Mouse (Mus musculus) testis, postnatal 10 days (tissue): Measurements from ENCODE around the gene Sema3e.

Source experiments
- DNase-seq: peaks from one replicate; pipeline ENCODE4 v3.0.0; 2021; ENCODE audit warnings: low spot score

Gene Sema3e

DNA sequence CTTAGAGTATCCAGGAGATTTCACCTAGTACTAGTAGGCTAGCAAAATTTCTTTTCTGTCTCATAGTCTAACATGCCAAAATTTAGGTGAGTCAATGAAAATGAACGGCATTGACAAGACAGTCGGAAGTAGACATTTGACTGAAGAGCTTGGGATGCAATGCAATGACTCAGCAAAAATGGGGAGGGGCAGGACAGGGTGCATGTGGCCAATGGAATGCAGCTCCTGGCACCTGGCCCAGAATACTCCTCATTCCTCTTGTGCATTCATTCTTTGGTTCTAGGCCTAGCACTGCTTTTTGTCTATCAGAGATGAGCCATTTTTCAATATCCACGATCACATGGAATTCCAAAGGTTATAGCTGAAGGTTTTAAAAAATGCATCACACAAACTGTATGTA, 48.1 kb downstream of the Sema3e start:
- peak; percentile 52 for DNase-seq

DNA sequence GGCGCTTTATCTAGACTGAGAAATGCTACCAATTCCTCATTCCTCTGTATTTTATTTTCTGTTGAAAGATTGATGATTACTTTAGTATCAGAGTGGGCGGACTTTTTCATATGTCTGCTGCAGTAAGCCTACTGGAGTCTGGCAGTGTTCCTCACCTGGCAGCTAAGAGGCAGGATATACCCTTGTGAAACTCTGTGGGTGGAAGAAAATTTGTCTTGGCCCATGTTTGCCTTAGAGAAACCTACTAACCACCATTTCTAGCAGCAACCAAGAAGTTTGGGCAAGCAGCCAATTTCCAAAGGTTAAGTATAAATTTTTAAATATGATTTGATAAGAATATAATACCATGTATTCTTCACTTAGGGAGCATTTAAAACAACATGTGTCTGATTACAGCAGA, 63.0 kb downstream of the Sema3e start:
- DNase-seq: no peak

DNA sequence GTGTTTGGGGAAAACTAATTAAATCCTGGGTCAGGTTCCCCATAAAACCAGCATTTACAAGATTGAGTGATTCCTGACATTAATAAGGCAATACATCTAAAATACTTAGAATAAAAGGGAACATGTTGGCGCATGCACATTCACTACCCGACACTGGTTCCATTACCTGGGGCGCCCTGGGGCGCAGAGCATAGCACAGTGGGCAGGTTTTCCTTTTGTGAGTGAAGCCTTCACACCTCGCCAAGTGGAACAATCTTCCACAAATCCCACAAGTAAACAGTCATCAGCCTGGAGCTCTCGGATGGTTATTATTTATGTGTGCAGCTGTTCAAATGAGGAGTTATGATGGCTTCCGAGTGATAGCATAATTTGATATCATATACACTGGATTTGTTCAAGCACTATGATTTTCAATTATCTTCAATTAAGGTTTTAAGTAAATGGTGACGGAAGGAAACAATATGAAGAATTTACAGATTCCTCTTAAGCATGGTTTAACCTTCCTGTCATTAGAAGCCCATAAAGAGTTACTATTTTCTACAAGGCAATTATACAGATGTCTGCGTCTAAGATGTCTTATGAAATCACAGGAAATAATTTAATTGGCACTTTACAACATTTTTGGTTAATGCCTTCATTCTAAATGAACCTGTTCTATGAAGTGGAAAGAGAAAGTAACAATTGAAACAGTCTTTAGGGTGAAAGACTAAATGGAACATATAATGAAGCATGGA, 65.0 kb downstream of the Sema3e start:
- DNase-seq: no peak

DNA sequence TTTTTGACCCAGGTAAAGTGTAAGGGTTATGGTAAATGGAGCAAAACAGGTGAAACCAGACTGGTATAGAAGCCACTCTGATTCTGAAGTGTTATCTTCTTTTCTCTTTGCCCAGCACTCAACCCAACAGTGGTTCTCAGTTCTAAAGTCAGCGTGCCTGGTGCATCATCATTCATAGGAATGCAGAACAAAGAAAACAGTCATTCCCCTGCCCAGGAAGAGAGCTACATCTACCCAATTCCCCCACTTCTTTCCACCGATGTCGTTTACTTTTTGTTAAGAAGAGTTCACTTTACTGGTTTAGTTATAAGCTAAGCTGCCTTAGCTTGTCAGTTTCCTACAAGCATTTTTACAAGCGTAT, 65.5 kb downstream of the Sema3e start:
- no peak for DNase-seq

DNA sequence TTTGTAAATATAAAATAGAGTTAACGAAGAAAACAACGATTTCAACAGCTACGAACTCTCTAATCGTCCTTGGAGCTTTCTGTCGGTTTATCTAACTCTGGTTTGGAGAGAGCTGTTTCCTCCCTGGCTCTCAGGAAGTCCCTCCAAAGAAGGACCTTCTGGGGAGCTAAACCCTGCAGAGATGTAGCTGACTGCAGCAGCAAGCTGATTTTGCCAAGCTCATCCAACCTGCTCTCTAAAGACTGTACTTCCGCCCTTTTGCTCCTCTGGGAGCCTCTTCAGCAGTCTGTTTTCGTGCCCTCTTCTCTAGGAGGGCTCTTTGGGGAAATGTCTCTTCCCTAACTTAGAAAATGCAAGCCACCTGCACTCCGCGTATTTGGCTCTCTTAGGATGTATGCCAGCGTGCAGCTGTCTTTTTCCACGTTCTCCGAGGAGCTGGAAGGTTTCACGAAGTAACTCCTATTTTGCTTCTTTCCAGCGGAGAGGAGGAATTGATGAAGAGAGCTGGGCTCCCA, 67.2 kb downstream of the Sema3e start:
- no peak for DNase-seq

DNA sequence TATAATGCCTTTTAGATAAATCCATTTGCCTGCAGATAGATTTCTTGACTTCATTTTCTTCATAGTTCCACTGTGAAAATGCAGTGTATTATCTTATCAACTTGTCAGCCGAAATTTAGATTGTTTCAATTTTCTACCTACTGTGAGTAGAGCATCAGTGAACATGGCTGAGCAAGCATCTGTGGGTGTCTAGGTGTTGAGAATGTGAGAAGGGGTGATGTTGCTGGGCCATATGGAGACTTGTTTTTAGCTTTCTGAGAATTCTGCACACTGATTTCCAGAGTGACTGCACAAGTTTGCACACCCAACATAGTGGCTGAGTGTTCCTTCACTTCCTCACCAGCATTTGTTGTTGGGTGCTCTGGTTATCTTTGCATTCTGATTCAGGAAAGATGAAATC, 71.1 kb downstream of the Sema3e start:
- no peak for DNase-seq

DNA sequence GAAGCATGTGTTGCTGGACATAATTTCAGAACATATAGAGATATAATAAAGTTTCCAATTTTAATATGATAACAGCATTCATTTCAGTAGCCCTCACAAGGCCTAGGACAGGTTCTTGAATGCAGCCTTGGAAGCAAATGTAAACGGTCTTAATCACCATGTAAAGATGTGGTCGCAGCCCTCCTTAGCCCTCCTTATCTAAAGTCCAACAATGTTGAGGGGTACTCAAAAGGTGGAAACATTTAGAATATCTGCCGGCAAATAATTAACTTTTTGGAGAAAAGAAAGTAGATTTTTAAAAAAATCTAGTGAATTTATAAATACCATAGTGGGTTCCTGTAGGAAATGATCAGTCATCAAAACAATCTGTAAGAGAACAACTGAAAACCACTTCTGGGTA, 73.6 kb downstream of the Sema3e start:
- no peak for DNase-seq

DNA sequence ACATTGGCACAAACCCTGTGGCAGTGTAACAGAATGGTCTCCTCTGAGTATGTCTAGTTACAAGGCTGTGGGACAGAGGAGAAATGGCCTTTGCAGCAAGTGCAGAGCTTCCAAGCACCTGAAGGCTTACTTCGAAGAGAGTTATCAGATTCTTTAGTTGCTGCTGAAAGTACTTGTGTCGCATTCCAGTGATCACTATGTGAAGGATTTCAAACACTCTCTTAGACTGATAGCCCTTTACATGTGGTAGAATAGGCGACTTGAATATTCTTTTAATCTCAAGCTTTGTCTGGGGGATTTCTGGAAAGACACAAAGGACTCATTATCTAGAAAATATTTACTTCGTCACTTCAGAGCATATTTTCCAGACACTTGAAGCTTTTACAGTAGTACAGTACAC, 82.3 kb downstream of the Sema3e start:
- no peak for DNase-seq

DNA sequence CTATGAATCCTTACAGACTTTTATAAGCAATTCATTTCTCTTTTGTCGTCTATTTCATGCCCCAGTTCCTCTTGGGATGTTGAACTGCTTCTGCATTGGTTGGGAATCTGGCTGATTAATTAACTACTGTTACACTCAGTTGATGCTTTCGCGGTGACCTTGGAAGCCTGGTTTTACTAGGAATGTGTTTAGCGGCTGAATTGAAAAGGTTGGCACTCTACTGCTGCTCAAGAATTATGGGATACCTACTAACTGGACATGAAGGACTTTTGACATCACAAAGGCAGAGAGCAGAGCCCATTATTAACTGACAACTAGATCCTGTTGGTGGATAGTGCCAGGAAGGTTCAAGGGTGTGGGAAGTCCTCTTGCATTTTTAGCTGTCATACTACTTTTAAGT, 83.9 kb downstream of the Sema3e start:
- DNase-seq: no peak

DNA sequence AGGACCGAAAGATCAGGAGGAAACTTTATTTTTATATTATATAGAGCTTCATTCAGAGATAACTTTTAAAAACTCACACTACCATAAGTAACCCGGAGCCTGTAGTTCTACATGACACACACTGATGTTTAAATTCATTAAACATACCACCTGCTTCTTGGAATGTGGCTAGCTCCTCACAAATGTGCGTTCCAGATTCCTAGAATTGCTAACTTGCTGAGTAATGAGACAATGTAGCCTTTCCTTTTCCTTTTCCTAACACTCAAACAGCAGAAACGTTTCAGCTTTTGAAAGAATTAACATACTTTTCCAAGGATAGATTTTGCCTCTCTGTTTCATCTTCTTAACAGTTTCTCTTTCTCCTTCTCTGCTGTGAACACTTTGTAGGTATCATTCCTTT, 86.3 kb downstream of the Sema3e start:
- DNase-seq: no peak

DNA sequence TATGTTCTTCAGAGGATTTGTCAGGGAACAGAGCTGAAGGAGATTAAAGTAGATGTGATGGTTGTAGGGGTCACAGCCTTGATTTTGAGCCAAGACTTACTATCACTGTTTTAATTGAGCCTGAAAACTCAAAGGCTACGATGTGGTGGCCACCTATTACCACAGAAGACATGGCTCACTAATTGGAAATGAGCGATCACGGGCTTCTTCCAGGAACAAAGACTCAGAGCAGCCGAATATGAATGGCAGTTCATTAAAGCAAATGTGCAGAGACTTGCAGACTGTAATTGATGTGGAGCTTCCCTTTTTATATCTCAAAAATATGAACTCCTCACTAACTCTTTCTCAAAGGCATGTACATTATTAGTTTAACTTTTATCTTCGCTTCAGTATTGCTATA, 96.8 kb downstream of the Sema3e start:
- DNase-seq: no peak

DNA sequence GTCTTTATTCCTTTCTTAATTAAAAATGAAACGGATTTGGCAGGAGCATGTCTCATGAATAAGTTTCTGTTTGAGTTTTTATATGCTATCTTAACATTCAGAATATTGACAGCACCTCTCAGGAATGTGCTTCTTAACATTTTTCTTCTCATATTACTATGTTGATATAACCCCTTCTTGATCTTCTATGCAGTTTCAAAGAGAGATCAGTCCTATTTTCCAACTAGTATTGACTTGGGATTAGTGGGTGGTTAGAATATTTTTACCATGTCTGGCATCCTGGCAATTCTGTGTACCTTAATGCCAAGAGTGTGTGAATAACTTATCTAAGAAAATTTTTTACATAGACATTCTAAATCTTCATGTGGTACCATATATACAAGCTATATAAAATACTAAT, 101.5 kb downstream of the Sema3e start:
- DNase-seq: no peak

DNA sequence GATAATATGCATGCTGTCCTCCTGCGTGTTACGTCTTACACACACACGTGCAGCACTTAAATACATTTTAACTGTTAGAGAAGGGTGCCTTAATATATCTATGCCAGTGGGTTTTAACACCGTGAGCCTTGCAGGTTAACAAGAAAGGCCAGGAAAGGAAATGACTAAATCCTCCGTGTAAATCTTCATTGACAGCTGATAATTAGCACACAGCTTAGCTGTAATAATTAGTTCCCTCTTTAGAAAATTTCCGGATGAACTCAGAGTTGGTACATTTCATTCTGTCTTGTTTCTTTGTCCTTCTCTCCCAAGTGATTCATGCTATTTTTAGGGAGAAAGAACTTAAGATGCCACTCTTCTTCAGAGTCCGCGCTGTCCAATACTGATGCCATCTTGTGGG, 110.9 kb downstream of the Sema3e start:
- no peak for DNase-seq

DNA sequence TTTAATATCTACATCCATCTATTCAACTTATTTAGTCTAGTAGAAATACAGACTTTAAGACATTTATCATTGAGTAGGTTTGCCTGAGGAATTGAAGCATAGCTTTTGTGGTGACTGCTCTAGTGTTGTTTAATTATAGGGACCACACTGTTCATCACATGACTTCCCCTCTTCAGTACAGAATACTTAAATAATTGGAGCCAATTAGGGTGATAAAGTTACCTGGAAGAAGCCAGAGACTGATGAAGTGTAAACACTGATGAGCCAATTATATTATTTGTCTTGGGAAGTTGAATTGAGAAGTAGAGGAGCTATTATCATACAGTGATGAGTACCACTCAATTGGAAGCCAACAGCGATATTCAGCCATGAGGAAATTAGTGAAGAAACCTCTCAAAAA, 113.6 kb downstream of the Sema3e start:
- no peak for DNase-seq

DNA sequence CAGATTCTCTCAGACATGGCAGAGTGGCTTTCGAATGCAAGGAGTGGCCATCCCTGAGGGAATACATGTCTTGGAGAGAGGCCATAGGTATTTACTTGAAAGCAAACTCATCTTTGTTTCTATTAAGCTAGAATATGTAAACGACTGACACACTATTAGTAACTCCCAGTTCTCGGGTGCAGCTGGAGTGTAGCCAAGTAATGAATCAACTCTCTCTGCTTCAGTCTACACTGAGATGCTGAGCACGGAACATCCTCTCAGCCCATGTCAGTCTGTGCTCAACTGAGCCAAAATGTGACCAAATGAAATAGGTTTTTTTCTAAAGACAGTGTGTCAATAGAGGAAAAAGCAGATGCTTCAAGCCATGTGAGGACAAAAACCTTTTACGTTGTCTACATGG, 137.5 kb downstream of the Sema3e start:
- DNase-seq: no peak

DNA sequence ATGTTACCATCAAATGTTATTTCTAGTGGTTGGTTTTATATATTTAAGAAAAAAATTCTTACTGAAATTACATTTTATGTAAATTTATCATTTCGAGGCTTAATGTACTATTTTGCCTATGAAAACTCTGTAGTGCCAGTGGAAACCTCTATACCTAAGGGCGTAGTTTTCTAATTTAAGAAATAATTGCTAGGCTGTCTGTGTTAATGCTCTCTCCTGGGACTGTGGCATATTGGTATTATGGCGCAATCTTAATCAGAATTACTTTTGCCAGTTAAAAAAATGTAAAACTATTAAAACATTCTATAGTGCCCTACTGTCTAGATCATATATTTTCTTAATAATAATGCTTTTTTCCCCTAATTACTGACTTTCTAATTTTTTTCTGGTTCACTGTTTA, 138.2 kb downstream of the Sema3e start:
- no peak for DNase-seq

DNA sequence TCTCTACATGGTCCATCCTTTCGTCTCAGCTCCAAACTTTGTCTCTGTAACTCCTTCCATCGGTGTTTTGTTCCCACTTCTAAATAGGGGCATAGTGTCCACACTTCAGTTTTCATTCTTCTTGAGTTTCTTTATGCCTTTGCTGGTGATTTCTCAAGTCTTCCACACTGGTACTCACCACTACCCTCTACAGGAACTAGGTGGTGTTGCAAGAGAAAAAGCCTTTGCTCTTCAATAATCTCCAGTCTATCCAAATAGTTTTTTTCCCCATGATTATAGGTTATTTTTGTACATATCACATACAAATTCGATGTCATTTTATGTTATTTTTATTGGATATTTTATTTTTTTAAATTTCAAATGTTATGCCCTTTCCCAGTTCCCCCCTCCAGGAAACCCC, 142.7 kb downstream of the Sema3e start:
- DNase-seq: no peak

DNA sequence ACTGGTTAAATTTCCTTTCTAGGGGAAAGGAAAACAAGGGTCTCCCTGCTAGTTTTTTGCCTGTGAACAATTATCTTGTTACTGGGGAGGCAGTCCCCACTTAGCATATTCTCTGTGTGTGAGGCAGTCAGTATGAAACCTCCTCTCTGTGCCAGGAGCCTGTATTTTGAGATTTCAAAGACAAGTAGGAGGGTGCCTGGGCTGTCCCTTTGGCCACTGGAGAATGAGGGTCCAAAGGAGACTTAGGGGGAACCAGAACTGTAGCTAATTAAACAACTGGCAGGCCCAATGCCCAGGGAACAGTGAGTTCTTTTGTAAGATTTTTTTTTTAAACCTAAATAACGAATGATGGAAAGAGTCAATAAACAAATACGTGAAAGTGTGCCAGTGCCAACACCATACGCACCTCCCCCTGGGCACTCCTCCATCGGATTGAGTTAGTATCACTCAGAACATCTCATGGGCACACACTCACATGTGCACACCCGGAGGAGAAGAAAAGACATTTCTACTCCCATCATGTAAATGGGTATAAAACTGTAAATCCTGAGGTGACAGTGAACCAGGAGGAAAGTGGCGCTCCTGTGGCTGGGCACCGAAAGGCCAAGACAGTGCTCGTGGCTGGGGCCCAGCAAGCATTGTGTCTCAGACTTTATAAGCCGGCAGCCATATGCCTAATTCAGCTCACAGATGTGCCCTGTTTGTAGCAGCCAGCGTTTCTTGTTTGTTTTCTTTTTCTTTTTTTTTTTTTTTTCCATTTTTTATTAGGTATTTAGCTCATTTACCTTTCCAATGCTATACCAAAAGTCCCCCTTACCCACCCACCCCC, 148.5 kb downstream of the Sema3e start:
- DNase-seq: no peak

DNA sequence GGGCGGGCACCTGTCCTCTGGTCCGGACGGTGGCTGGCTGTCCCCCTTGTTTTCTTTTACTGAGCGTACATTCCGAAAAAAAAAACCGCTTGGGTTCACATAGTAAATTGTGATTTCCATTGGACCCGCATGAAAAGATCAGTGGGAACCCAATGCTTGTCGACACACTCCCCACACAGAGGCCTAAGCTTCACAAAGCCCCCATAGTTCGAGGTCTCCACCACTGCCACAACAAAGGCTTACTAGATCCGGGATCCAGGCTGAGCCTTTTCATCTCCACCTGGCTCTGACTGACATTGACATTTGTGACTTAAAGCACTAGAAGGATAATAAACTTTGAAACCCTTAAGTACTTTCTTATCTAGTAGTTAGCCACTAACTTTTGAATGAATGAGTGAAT, 155.5 kb downstream of the Sema3e start:
- DNase-seq: no peak

DNA sequence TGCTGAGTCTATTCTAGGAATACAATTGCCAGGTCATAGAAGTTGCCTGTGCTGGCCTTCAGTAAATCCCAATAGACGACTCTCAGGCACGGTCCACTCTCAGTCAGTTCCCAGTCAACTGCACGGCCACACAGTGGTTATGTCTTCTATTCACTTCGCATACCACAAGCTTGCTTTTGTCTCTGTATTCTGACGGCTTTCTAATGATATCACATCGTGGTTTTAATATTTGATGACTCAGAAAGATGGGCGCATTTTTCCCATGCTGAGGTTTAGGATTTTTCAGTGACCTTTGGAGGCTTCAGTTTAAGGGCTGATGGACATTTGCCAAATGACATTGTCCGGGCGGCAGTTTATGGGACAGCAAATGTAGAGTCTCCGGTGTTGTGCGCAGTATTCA, 157.1 kb downstream of the Sema3e start:
- DNase-seq: no peak

DNA sequence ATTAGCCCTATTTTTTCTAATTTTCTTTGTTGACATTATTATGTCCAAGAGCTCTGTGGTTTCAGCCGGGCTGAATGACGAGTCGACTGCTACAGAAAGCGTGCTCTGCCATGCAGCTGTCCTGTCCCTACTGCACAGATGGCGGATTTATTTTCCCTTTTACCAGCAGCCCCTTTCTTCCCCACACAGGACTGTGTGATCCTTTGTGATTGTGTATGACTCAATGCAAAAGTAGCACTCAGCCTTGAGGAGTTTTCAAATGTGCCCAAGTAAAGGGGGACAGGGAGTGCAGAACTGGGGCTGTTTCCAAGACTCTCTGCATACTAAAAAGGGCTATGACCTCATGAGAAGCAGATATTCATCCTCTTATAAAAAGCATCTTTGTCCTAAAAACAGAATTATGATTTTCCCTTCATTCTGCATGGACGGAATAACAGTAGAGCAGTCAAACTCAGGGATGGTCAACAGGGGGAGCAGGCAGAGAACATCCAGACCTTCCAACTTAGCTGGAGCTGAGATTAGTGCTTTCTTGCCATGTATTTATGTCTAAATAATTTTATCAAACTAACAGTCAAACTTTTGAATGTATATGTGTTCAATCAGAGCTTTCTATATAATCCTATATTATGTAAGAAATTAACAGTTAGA, 170.2 kb downstream of the Sema3e start:
- DNase-seq: no peak

DNA sequence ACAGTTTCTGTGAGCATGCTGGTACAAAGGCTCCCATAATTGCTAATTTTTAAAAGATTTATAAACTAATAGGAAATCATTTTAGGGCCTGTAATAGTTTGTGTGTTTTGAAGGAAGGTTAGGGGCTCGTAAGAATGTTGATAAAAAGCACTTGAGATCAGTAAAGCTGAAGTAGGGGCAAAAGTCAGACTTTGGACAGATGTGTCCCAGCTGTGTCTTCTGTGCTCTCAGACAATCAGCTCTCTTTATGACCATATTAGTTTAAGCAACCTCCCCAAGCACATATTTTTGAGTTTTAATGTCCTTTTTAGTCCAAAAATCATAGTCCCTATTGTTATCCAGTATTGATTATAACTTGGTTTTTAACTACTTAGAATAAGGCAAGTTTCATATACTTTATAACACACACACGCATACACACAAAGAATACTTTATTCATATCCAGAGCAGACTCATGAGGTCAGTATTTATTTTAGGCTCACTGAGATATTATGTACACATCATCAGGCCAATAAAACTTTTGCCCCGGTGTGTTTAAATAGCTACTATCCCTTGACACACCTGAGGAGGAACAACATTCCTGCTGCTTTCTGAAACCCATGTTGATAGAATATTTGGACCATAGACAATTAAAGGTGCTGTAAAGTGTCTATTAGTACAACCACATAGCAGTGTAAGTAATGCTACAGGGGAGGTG, 173.4 kb downstream of the Sema3e start:
- DNase-seq: no peak

DNA sequence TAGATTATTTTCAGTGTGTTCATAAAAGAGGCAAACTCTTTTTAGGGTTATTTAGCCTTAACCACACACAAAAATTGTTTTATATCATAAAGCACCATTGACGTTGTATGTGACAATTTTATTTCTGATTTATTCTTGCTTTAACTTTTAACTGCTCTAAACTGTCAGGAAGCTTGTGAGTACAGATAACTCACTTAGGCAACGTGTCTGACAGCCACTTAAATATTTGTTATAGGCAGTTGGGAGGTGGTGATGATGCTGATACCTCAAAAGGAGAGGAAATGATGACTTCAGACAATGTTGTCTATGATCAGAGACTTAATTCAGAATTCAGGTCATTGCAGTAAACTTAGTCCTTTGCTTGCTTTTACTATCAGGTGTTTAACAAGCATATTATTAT, 181.7 kb downstream of the Sema3e start:
- no peak for DNase-seq
